Comparison of ENCODE assay signal across 8 mouse cellular contexts in the genomic region with DNA sequence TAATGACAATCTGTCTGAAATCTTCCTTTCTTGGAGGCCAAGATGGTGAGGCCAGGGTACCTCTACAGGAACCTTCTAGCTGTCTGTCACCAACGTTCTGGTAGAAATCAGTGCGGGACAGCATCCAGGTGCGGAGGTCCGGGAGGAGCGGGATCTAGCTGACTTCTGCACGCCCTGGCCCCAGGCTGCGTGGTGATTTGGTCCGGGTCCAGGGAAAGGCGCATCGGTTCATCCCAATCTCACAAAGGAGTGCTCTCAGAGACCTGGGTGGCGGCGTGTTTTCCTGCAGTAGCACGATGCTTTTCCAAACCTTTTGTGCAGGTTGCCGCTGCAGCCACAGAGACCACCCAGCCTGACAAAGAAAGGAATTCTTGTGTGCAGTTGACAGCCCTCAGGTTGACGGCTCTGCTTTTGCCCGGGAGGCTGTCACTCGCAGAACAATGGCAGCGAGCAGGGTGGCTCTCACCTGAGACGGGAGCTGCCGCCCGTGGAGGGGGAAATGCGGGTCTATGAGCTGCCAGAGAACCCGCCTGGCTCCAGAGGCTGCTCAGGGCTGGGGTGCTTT. TPM values are rescaled to one million over a fixed set of nuclear protein-coding genes. Genes with fewer than 3 reads are reported as not detected.
DNase-seq lines count a peak whose midpoint lies in the region; ATAC-seq lines count a peak whose summit lies in the region.

No protein-coding gene starts in this region.

- H3K9ac ChIP-seq in hindbrain, embryonic 15.5 days = peak overlapping the region; percentile 48
- H3K9ac ChIP-seq in neural tube, embryonic 12.5 days = peak overlapping the region; percentile 52

- DNase-seq in embryo, embryonic 10 days (ENCODE audit: low spot score) = peak; percentile 29
- no peak for DNase-seq in embryo, embryonic 9.5 days (ENCODE audit: extremely low spot score)
- peak; percentile 39 for DNase-seq in retina, embryonic 14.5 days (ENCODE audit: low spot score)
- no peak for DNase-seq in retina, postnatal 1 day
- no peak for DNase-seq in adrenal gland, postnatal 4 days (ENCODE audit: low spot score in 2 of 2)

- H3K4me1 ChIP-seq in hindbrain, embryonic 15.5 days (replicated peaks) = peaks cover 8% of the 10 kb centered on the region
- no peaks in the 10 kb centered on the region for H3K4me1 ChIP-seq in neural tube, embryonic 12.5 days

- H3K4me2 ChIP-seq in hindbrain, embryonic 15.5 days = peak overlapping the region; percentile 84
- peak overlapping the region; percentile 56 for H3K4me2 ChIP-seq in neural tube, embryonic 12.5 days (replicated peaks)

- peak overlapping the region; percentile 43 for H3K4me3 ChIP-seq in hindbrain, embryonic 15.5 days
- peak overlapping the region; percentile 29 for H3K4me3 ChIP-seq in neural tube, embryonic 12.5 days

- H3K36me3 ChIP-seq in hindbrain, embryonic 15.5 days = no peaks in the 10 kb centered on the region
- H3K36me3 ChIP-seq in neural tube, embryonic 12.5 days = no peaks in the 10 kb centered on the region

- H3K27me3 ChIP-seq in hindbrain, embryonic 15.5 days = peaks cover 15% of the 10 kb centered on the region
- H3K27me3 ChIP-seq in neural tube, embryonic 12.5 days (replicated peaks) = 0 out of 2 replicates have a peak, but pooled peaks cover 17% of the 10 kb centered on the region

- no peaks in the 10 kb centered on the region for H3K9me3 ChIP-seq in hindbrain, embryonic 15.5 days
- H3K9me3 ChIP-seq in neural tube, embryonic 12.5 days = 0 out of 2 replicates have a peak, but pooled peaks cover 3% of the 10 kb centered on the region

- WGBS in hindbrain, embryonic 15.5 days = 5% methylated on average over 23 of the region's 23 CpGs
- 8% methylated on average over 23 of the region's 23 CpGs for WGBS in neural tube, embryonic 12.5 days

- ATAC-seq in hindbrain, embryonic 15.5 days (ENCODE audit: low FRiP score, low read depth) = peak; percentile 69
- peak; percentile 57; the same call in 1 of the 2 replicates for ATAC-seq in neural tube, embryonic 12.5 days (ENCODE audit: low FRiP score, low read depth)
- ATAC-seq in granulocyte monocyte progenitor cell, adult 5-6 weeks (replicated peaks; ENCODE audit: poor library complexity, severe bottlenecking) = no peak

- H3K27ac ChIP-seq in hindbrain, embryonic 15.5 days (replicated peaks) = peak overlapping the region; percentile 80
- no peak overlapping the region for H3K27ac ChIP-seq in neural tube, embryonic 12.5 days

RNA-seq across cellular contexts. Expression of a gene that starts 6.5 kb away (rescaled TPM):
- 30.4 and 30.7 TPM in 2 replicates for polyA plus RNA-seq in hindbrain, embryonic 15.5 days (2015; fragmentation: Nextera tagmentation; extraction: Ambion mirVana)
- 28.9 TPM in 2 replicates for polyA plus RNA-seq in neural tube, embryonic 12.5 days (2016; fragmentation: Nextera tagmentation; extraction: Ambion mirVana)
- total RNA-seq in adrenal gland, postnatal 4 days (2021) = 10 to 100 TPM; 32.8 to 39.2 TPM
- 11.6 and 47.5 TPM in 2 replicates for total RNA-seq in granulocyte monocyte progenitor cell, adult 5-6 weeks (2014; fragmentation: Nextera tagmentation)
- total RNA-seq in granulocyte monocyte progenitor cell, adult 5-6 weeks (2017) = 18.0 and 32.9 TPM in 2 replicates

Comparison
In these comparisons a context has a peak if more than half of its experiments do, and no peak if none do; other contexts are left out.
1. DNase-seq: peak in embryo, embryonic 10 days (single experiment) and retina, embryonic 14.5 days (single experiment); none in embryo, embryonic 9.5 days (single experiment), retina, postnatal 1 day (single experiment) and adrenal gland, postnatal 4 days (0 of 2).